Mouse (Mus musculus) fat pad, adult 2 months (tissue): ENCODE data around the gene Il27.
"Not testable (repeated sequence)": the region's sequence is repeated elsewhere in the genome, so short reads cannot be mapped to it uniquely, and the experiment has no call there.

Source experiments
- DNase-seq: peaks from one replicate; pipeline ENCODE4 v3.0.0-alpha.2; 2011; ENCODE audit warnings: low read depth, low spot score; ENCODE audit errors: extremely low read depth

Gene Il27

GRCm38 (mm10) chr7:126594862-126595561, at the start of gene Il27:
TSS of gene Il27 (minus strand) at chr7:126594941.
- DNase-seq: no peak

- no peak for DNase-seq
Measured at GRCm38 (mm10) chr7:126644345-126644744, 49.6 kb upstream of the Il27 start.

- not testable (repeated sequence) for DNase-seq
Measured at GRCm38 (mm10) chr7:126643244-126643617, 48.5 kb upstream of the Il27 start.

GRCm38 (mm10) chr7:126642545-126643243, 48.0 kb upstream of the Il27 start:
- no peak for DNase-seq

- DNase-seq: peak; percentile 92
Measured at GRCm38 (mm10) chr7:126636733-126637520, 42.2 kb upstream of the Il27 start.

GRCm38 (mm10) chr7:126635375-126635774, 40.6 kb upstream of the Il27 start:
- no peak for DNase-seq

- DNase-seq: no peak
Measured at GRCm38 (mm10) chr7:126632478-126632877, 37.7 kb upstream of the Il27 start.

- no peak for DNase-seq
Measured at GRCm38 (mm10) chr7:126630824-126631518, 36.2 kb upstream of the Il27 start, which contains the start of gene Nupr1. TSS of gene Nupr1 (minus strand) at chr7:126630861.

- DNase-seq: no peak
Measured at GRCm38 (mm10) chr7:126629915-126630314, 35.2 kb upstream of the Il27 start.

- no peak for DNase-seq
Measured at GRCm38 (mm10) chr7:126628111-126628510, 33.4 kb upstream of the Il27 start.

GRCm38 (mm10) chr7:126625807-126626600, 31.3 kb upstream of the Il27 start:
- no peak for DNase-seq

GRCm38 (mm10) chr7:126625369-126625768, 30.6 kb upstream of the Il27 start:
- no peak for DNase-seq

- no peak for DNase-seq
Measured at GRCm38 (mm10) chr7:126624774-126625173, 30.0 kb upstream of the Il27 start.

- no peak for DNase-seq
Measured at GRCm38 (mm10) chr7:126623381-126623780, 28.6 kb upstream of the Il27 start.

GRCm38 (mm10) chr7:126621452-126622359, 27.0 kb upstream of the Il27 start:
- DNase-seq: peak; percentile 85

- DNase-seq: no peak
Measured at GRCm38 (mm10) chr7:126619559-126620275, 25.0 kb upstream of the Il27 start.

GRCm38 (mm10) chr7:126616707-126617106, 22.0 kb upstream of the Il27 start:
- DNase-seq: no peak

GRCm38 (mm10) chr7:126612736-126613135, 18.0 kb upstream of the Il27 start:
- DNase-seq: no peak

GRCm38 (mm10) chr7:126607796-126608195, 13.1 kb upstream of the Il27 start:
- DNase-seq: no peak
